Mouse (Mus musculus) heart, adult 9 months (tissue): ENCODE measurements around the gene Fam90a1b.
"Not testable (repeated sequence)": the region's sequence is repeated elsewhere in the genome, so short reads cannot be mapped to it uniquely, and the experiment has no call there.

Experiments used
- DNase-seq, 2 experiments: peaks; one replicate each; pipeline ENCODE4 v3.0.0; 2022; ENCODE audit warnings: low spot score in 2 of 2

The Fam90a1b gene

GRCm38 (mm10) chrX:94366670-94367241 lies at the start of gene Fam90a1b, which contains the start of gene Apoo:
Gene Fam90a1b (minus strand): TSS chrX:94366777.
Gene Apoo (plus strand): TSS chrX:94367117.
- peak; percentile 96 to 97 for DNase-seq

- no peak for DNase-seq
Observed at GRCm38 (mm10) chrX:94408975-94409374, 42.4 kb upstream of the Fam90a1b start.

DNA sequence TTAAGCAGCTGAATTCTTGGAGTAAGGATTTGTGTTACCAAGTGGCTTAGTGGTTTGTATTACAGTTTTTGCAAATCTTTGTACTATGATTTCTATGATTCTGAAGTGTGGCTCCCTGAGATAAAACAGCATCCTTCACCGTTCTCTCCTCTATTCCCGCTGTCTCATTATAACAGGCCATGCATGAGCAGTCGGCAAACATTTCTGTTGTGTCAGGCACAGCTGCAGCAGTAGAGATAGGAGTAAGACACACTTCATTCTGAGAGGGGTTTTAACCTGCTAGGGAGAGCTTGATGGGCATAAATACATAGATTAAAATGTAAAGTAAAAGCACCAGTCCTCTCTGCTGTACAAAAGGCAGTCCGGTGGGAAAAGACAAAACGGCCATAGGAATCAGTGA lies 12.2 kb upstream of the Fam90a1b start:
- no peak for DNase-seq

GRCm38 (mm10) chrX:94367248-94367647 lies 671 bp upstream of the Fam90a1b start:
- DNase-seq: no peak

DNA sequence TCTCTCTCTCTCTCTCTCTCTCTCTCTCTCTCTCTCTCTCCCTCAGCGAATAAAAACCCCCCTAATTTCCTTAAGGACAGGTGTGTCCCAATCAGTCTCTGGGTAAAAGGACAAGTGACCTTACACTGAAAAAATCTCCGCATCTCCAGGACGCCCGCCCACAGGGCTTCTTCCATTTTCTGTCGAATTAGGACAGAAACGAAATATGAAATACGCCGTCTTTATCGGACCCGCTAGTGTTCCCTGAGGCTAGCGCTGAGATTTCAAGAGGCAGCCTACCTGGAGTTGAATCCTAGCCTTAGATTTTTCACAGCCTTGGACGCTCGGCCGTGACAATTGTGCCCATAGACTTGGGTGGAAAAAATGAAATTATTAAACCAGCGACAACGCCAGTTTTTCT lies 548 bp downstream of the Fam90a1b start:
- DNase-seq: peak in 1 of 2 experiments; percentile 1

- no peak for DNase-seq
Observed at GRCm38 (mm10) chrX:94365381-94365925, 1.1 kb downstream of the Fam90a1b start.

DNA sequence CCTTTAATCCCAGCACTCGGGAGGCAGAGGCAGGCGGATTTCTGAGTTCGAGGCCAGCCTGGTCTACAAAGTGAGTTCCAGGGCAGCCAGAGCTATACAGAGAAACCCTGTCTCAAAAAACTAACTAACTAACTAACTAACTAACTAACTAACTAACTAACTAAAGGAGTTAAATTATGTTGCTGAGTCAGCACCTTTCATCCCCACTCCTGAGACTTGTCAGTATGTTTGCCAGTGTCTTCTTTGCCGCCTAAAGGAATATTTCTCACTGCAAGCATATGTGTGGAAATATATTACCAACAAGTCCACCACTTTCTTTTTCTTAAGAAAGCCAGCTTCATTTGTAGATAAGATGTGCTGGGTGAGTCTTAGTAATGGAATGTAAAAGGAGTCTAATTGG lies 22.9 kb downstream of the Fam90a1b start:
- not testable (repeated sequence) for DNase-seq

DNA sequence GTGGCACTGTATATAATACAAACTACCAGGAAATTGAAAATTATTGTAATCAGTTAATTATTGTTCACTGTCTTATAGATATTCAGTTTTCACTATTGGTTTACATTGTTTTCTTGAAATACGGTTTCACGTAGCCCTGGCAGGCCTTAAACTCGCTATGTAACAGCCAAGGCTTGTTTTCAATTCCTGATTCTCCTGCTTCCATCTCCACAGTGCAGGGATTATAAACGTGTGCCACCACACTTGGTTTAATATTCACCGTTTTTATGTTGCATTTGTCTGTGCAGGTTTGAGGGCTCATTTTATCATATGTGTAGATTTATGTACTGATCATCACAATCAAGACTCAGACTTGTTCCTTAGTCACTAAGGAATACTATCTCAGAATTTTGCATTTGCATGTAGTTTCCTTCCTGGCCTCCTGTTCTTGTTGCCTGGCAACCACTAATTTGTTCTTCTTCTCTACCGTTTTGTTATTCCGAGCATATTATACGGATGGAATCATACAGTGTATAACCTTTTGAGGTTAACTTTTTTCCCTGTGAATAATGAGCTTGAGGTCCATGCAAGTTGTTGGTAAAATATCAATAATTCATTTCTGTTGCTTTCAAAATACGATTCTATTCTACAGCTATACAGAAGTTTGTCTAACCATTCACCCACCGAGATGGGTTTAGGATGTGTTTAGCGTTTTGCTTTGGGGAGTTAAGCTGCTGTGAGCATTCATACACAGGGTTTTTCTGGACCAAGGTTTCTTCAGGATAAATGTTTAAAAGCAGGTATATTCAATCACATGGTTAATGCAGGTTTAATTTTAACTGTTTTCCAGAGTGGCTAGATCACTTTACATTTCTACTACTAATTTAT lies 45.3 kb downstream of the Fam90a1b start:
- no peak for DNase-seq
